Mouse (Mus musculus) lung, adult 2 months (tissue): ENCODE data around the gene Vezt.

Experiments used
- CTCF ChIP-seq: fragments of 200-500 bp; IDR thresholded peaks from 2 replicates; pipeline ENCODE4 v1.5.1; 2011; ENCODE audit warnings: mild to moderate bottlenecking, low read length, control low read depth; ENCODE audit not compliant: insufficient read depth
- POLR2A ChIP-seq: fragments of 200-500 bp; IDR thresholded peaks from 2 replicates; pipeline ENCODE4 v1.6.1; 2011; ENCODE audit warnings: low read depth, mild to moderate bottlenecking, control low read depth, low read length, borderline replicate concordance; ENCODE audit errors: extremely low read depth

DNA sequence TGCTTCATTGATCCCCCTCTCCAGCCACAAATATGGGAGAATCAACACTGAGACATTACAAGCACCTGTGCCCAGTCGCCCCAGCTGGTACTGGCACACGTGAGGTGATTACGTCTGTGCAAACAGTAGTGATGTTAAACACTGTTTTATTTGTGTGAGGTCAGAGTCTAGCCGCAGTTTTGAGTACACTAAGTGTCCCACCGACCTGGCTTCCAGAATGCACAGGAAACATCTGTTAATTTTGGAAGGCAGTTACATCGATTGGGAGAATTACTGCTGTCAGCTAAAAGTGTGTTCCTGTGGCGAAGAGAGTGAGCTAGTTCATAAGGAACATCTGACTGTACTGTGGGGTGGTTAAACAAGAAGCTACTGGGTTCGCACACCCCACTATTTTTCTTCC, 24.6 kb upstream of the Vezt start:
- no peak for TF ChIP-seq CTCF
- no peak for TF ChIP-seq POLR2A
